ENCODE assay signal across 10 mouse cellular contexts in the genomic region with DNA sequence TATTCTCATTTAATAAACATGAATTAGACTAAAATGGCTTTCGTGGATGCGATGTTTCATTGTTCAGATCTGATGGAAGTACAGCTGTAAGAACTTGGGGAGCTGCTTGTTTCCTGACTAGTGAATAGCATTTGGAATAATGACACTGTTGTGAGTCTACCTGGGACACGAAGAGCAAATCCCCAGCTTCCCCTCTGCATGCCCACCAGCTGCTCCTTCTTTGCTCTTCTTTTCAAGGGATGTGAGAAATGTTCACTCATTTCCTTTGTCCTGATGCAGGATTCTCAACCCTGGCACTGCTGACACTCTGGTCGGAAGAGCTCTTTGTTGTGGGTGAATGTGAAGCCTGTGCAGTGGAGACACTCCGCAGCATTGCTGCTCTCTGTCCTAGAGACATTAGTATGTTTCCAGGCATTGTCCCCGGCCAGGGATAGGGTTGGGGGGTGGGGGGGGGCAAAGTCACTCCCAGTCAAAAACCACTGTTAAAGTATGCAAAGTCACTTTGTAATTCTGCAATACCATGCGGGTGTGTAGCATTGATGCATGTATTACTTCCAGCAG.
A peak's percentile ranks its signal among the peaks of the same experiment; 100 is the strongest.
DNase-seq lines count a peak whose midpoint lies in the region; ATAC-seq lines count a peak whose summit lies in the region.
"Had no signal": no experiment of that assay in that cellular context is flagged by ENCODE, and none has a peak within 500 bp of the region (broad histone marks: within the 10 kb centered on the region; RNA-seq: fewer than 3 reads in every experiment).

No protein-coding gene starts in this region.

- no peak overlapping the region for H3K27ac ChIP-seq in liver, embryonic 12.5 days
- H3K27ac ChIP-seq in liver, embryonic 11.5 days (ENCODE audit: low read depth, low read length), result no peak overlapping the region
- peak overlapping the region; percentile 83 for H3K27ac ChIP-seq in embryonic facial prominence, embryonic 15.5 days (replicated peaks)
- peak overlapping the region; percentile 87 for H3K27ac ChIP-seq in hindbrain, embryonic 12.5 days
- H3K27ac ChIP-seq in midbrain, embryonic 16.5 days (ENCODE audit: low read length), result peak overlapping the region; percentile 91
- H3K27ac ChIP-seq: gastrocnemius, adult 2 months had no signal

- 0 out of 2 replicates have a peak overlapping the region, but pooled peaks have one; percentile 15 for H3K4me2 ChIP-seq in liver, embryonic 12.5 days
- H3K4me2 ChIP-seq in liver, embryonic 11.5 days, result no peak overlapping the region
- H3K4me2 ChIP-seq in embryonic facial prominence, embryonic 15.5 days (replicated peaks), result peak overlapping the region; percentile 43; the same call in 1 of the 2 replicates
- peak overlapping the region; percentile 47 for H3K4me2 ChIP-seq in hindbrain, embryonic 12.5 days (replicated peaks)
- peak overlapping the region; percentile 59 for H3K4me2 ChIP-seq in midbrain, embryonic 16.5 days (ENCODE audit: low read length)

- no peak for DNase-seq in liver, embryonic 11.5 days (ENCODE audit: low spot score)
- no peak for DNase-seq in frontal cortex, postnatal 25 days (ENCODE audit: low spot score in 2 of 2)
- no peak for DNase-seq in layer of hippocampus, postnatal 36 days
- DNase-seq in urinary bladder, adult 2 months (ENCODE audit: low spot score), result no peak
- DNase-seq: adrenal gland, adult 8-10 months had no signal

- no peaks in the 10 kb centered on the region for H3K4me1 ChIP-seq in liver, embryonic 12.5 days
- H3K4me1 ChIP-seq in liver, embryonic 11.5 days (replicated peaks; ENCODE audit: control insufficient read depth, insufficient read depth, low read length), result no peaks in the 10 kb centered on the region; the same call in 1 of the 2 replicates
- peaks cover 46% of the 10 kb centered on the region for H3K4me1 ChIP-seq in embryonic facial prominence, embryonic 15.5 days
- H3K4me1 ChIP-seq in hindbrain, embryonic 12.5 days, result peaks cover 46% of the 10 kb centered on the region
- H3K4me1 ChIP-seq in midbrain, embryonic 16.5 days (ENCODE audit: control insufficient read depth, insufficient read depth, low read length), result peaks cover 48% of the 10 kb centered on the region

- no peak overlapping the region for H3K9ac ChIP-seq in liver, embryonic 12.5 days
- no peak overlapping the region for H3K9ac ChIP-seq in liver, embryonic 11.5 days (ENCODE audit: low read depth, low read length)
- no peak overlapping the region for H3K9ac ChIP-seq in embryonic facial prominence, embryonic 15.5 days
- peak overlapping the region; percentile 24 for H3K9ac ChIP-seq in hindbrain, embryonic 12.5 days
- H3K9ac ChIP-seq in midbrain, embryonic 16.5 days (ENCODE audit: low read depth, low read length), result peak overlapping the region; percentile 54

- H3K9me3 ChIP-seq in liver, embryonic 12.5 days (replicated peaks), result no peaks in the 10 kb centered on the region
- H3K9me3 ChIP-seq in liver, embryonic 11.5 days (ENCODE audit: control insufficient read depth, low read length), result no peaks in the 10 kb centered on the region
- no peaks in the 10 kb centered on the region for H3K9me3 ChIP-seq in embryonic facial prominence, embryonic 15.5 days (replicated peaks)
- H3K9me3 ChIP-seq in hindbrain, embryonic 12.5 days (replicated peaks), result no peaks in the 10 kb centered on the region
- no peaks in the 10 kb centered on the region for H3K9me3 ChIP-seq in midbrain, embryonic 16.5 days (replicated peaks; ENCODE audit: control insufficient read depth, low read length, poor library complexity, severe bottlenecking)

- no peaks in the 10 kb centered on the region for H3K36me3 ChIP-seq in liver, embryonic 12.5 days
- no peaks in the 10 kb centered on the region for H3K36me3 ChIP-seq in liver, embryonic 11.5 days (ENCODE audit: control insufficient read depth, insufficient read depth, low read length)
- H3K36me3 ChIP-seq in embryonic facial prominence, embryonic 15.5 days, result no peaks in the 10 kb centered on the region
- no peaks in the 10 kb centered on the region for H3K36me3 ChIP-seq in hindbrain, embryonic 12.5 days
- no peaks in the 10 kb centered on the region for H3K36me3 ChIP-seq in midbrain, embryonic 16.5 days (ENCODE audit: control insufficient read depth, insufficient read depth, low read length)

- ATAC-seq in liver, embryonic 12.5 days, result no peak
- ATAC-seq in liver, embryonic 11.5 days (replicated peaks; ENCODE audit: low FRiP score), result no peak
- ATAC-seq in embryonic facial prominence, embryonic 15.5 days (ENCODE audit: insufficient number of reproducible peaks, low FRiP score, low TSS enrichment, low read depth), result no peak; the same call in 1 of the 2 replicates
- peak; percentile 62 for ATAC-seq in hindbrain, embryonic 12.5 days (ENCODE audit: low FRiP score)
- ATAC-seq in midbrain, embryonic 16.5 days, result peak; percentile 66

- 60% methylated on average over 7 of the region's 7 CpGs for WGBS in liver, embryonic 12.5 days (ENCODE audit: insufficient replicate concordance)
- 72% methylated on average over 7 of the region's 7 CpGs for WGBS in liver, embryonic 11.5 days
- 39% methylated on average over 7 of the region's 7 CpGs for WGBS in embryonic facial prominence, embryonic 15.5 days
- 36% methylated on average over 7 of the region's 7 CpGs for WGBS in hindbrain, embryonic 12.5 days
- 15% methylated on average over 7 of the region's 7 CpGs for WGBS in midbrain, embryonic 16.5 days

- no peak overlapping the region for H3K4me3 ChIP-seq in liver, embryonic 12.5 days
- no peak overlapping the region for H3K4me3 ChIP-seq in liver, embryonic 11.5 days (ENCODE audit: low read depth, low read length)
- no peak overlapping the region for H3K4me3 ChIP-seq in embryonic facial prominence, embryonic 15.5 days (replicated peaks)
- no peak overlapping the region for H3K4me3 ChIP-seq in hindbrain, embryonic 12.5 days
- H3K4me3 ChIP-seq in midbrain, embryonic 16.5 days (ENCODE audit: low read depth, low read length), result peak overlapping the region; percentile 24; the same call in 1 of the 2 replicates

- H3K27me3 ChIP-seq in liver, embryonic 12.5 days (replicated peaks), result no peaks in the 10 kb centered on the region; the same call in 1 of the 2 replicates
- no peaks in the 10 kb centered on the region for H3K27me3 ChIP-seq in liver, embryonic 11.5 days (replicated peaks; ENCODE audit: control insufficient read depth, insufficient read depth, low read length)
- H3K27me3 ChIP-seq in embryonic facial prominence, embryonic 15.5 days, result 0 out of 2 replicates have a peak, but pooled peaks cover 3% of the 10 kb centered on the region
- no peaks in the 10 kb centered on the region for H3K27me3 ChIP-seq in hindbrain, embryonic 12.5 days
- no peaks in the 10 kb centered on the region for H3K27me3 ChIP-seq in midbrain, embryonic 16.5 days (ENCODE audit: control insufficient read depth, insufficient read depth, low read depth, low read length)

Comparison
In these comparisons a context has a peak if more than half of its experiments do, and no peak if none do; other contexts are left out.
1. ATAC-seq: peak in hindbrain, embryonic 12.5 days (single experiment) and midbrain, embryonic 16.5 days (single experiment); none in liver, embryonic 12.5 days (single experiment), liver, embryonic 11.5 days (single experiment) and embryonic facial prominence, embryonic 15.5 days (single experiment).
2. H3K27ac ChIP-seq: peak in embryonic facial prominence, embryonic 15.5 days (single experiment), hindbrain, embryonic 12.5 days (single experiment) and midbrain, embryonic 16.5 days (single experiment); none in liver, embryonic 12.5 days (single experiment) and liver, embryonic 11.5 days (single experiment).
3. H3K9ac ChIP-seq: peak in hindbrain, embryonic 12.5 days (single experiment) and midbrain, embryonic 16.5 days (single experiment); none in liver, embryonic 12.5 days (single experiment), liver, embryonic 11.5 days (single experiment) and embryonic facial prominence, embryonic 15.5 days (single experiment).